Mouse (Mus musculus) gastrocnemius, postnatal 10 days (tissue): Measurements from ENCODE around the gene Ifne. TPM values are rescaled to one million over a fixed set of nuclear protein-coding genes. Genes with fewer than 3 reads are reported as not detected.

Source experiments
- DNase-seq: peaks from one replicate; pipeline ENCODE4 v3.0.0; 2021; ENCODE audit warnings: mixed read lengths
- long read RNA-seq, 2 experiments: library from polyadenylated mRNA; stranded (forward); transcript quantifications; one replicate each; pipeline ENCODE4 v2.0.0; 2021
- total RNA-seq, 2 experiments: library from RNA; stranded (reverse); gene quantifications; 2 replicates each; pipeline ENCODE4 v1.2.3; 2021

The Ifne gene
- total RNA-seq, result not detected
- long read RNA-seq, experiment 1, result 0 reads
- long read RNA-seq, experiment 2, result 0 reads

DNA sequence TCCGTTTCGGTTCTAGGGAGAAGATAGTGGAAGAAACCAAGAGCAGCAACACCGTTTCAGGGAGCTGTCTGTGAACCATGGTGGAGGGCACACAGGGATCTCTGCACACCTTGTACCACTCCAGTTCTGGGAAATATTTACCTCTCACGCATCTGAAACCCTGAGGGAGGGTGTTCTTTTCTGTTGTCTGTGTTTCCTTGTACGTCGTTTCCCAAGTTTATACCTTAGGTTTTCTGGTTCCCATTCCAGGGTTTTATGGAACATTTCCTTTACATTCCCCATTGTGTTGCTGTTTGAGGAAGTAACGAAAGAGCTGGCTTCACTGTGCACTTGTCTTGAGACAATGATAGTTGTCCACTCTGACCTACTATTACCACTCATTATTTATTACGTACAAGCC is at the start of gene Ifne:
TSS of gene Ifne (minus strand) at position 101 of the 400 bp plus-strand sequence.
- no peak for DNase-seq

DNA sequence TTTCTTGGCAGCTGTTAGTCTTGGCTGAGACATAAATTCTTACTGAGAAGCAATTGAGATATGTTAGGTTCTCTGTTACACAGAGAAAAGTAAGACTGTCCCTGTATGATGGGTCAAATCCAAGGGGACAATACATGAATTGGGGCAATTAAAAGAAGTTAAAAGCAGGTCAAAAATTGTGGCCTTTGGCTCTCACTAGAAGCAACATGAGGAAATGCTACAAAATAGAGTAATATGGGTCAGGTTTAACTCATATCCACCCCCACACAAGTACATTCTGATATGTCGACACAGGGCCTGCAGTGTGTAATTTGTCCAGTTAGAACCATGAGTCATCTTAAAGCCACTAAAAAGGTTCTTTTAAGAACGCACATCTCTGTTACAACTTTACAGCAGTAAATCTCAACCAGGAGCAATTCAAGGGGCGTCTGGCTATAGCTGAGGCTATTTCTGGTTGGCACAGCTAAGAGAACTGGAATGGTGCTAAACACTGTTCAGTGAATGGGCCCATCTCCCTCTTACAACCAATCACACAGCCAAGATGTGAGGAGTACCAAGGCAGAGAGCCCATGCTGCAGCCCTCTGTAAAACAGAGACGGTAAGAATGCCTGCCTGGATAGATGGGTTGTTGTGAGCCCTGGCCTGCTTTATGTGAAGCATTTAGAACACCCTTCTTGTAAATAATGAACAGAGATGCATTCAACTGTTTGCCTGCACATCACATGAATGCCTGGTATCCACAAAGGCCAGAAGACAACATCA is 48.5 kb upstream of the Ifne start:
- no peak for DNase-seq

DNA sequence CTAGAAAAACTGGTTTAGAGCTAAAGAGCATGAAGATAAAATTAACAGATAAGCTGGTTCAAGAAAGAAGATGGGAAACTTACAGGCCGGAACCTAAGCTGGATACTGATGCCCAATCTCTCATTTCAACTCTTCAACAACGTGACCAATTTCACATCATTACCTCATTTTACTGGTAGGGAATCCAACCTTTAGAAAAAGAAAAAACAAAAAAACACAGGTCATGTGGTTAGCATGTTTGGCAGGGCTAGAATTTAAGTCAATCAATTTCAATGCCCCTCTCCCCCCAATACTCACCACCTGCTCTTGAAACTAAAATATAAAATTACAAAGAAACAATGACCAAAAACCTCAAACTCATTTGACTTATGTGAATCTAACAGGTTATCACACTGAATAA is 47.8 kb upstream of the Ifne start:
- DNase-seq, result no peak

DNA sequence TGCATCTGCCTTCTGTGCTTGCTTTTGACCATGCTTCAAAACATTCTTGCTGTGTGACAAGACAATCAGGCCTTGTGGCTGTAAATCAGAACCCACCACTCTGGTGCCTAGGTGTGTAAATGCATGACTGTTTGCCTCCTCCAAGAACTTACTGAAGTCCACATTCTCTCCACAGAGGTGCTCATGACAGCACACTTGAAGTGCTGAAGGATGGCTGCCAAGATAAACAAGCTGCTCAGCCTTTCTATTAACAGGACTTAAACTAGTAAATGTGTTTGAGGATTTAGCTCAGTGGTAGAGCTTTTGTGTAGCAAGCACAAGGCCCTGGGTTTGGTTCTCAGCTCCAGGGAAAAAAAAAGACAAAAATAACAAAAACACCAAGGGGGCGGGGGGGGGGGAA is 46.6 kb upstream of the Ifne start:
- no peak for DNase-seq

DNA sequence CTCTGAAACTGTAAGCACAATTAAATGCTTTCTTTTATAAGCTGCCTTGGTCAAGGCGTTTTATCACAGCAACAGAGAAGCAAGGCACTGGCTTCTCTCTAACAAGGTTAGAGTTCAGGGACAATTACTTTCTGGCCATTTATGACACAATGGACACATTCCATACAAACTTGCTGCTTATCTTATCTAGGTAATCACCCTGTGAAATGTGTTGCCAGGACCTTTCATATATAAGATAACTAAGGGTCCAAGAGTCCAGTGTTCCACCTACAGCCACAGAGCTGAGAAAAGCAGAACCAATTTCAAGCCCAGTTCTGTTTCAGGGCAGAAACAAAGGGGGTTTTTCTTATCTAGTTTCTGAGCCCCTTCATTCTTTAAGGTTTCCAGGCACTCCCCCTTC is 46.1 kb upstream of the Ifne start:
- DNase-seq, result no peak

DNA sequence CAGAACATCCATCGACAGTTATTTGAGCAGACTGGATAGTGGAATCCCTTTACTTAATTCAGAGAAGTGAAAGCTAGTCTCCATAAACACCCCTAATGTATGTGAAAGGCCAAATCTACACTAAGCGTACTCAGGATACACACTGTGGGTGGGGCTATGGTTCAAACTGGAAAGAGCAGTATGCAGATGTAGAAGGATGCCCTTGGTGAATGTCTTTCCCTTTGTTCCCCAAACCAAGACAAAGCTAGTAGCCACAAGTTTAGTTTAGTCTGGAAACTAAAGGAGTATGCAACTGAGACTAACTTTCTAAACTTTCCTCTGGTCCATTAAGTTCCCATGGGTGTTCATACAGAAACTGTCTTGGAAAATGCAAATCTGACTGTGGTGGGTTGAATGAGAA is 45.5 kb upstream of the Ifne start:
- no peak for DNase-seq

DNA sequence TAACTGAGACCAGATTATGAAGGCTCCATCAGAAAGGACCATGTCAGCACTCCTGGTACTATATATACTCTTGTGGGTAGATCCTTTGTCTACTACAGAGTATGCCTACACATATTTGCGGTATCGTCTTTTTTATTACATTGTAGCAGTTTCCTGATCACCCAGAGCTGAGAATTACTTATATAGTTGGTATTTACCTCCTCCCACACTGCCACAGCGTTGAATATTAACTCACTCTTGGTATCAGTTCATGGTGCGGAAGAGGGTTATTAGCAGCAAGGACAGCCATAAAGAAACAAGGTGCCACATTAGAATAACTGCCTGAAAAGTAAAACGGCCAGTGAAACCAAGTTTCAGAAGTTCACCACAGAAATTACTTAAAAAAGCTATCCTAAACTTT is 41.3 kb upstream of the Ifne start:
- DNase-seq, result no peak

DNA sequence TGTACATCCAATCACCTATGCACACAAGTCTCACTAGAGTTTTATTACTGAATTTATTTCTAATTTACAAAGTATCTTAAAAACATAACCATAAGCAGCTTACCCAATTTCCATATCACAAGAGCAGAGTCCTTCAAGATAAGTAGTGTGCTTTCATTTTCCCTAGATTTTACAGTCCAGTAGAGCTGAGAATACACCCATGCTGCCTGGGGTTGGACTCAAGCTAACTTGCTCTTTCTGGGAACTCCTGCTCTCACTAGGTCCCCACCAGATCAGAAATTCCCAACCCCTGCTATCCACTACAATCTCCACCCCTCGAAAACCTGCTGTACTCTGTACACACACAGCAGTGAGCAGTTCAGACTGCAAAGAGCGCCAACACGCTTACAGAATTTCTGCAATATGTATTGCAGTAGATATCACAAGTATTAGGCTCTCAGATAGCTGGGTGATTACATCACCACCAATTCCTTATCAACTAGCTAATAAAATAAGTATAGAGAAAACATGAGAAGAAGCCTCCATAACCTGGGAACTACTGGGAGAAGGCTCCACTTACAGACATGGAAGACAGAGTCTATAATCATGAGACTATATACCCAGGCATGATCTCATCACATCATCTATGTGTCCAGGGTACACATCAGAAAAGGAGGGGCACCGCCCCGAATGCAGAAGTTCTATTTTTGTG is 37.9 kb upstream of the Ifne start:
- no peak for DNase-seq

DNA sequence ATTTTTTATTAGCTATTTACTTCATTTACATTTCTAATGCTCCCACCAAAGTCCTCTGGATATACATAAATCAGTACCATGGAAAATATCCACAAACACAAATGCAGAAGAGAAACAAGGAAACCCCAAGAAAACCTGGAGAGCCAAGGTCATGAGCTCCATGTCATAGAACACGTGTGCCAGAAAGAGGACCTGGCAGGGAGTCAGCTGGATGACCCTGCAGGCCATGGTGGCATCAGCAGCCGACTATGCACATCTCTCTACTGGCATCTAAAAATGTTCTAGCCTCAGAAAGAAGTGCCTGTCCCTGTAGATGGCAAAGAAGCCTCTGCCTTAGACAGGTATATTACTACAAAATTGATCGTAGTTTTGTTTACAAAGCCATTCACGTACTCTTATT is 36.3 kb upstream of the Ifne start:
- DNase-seq, result no peak

DNA sequence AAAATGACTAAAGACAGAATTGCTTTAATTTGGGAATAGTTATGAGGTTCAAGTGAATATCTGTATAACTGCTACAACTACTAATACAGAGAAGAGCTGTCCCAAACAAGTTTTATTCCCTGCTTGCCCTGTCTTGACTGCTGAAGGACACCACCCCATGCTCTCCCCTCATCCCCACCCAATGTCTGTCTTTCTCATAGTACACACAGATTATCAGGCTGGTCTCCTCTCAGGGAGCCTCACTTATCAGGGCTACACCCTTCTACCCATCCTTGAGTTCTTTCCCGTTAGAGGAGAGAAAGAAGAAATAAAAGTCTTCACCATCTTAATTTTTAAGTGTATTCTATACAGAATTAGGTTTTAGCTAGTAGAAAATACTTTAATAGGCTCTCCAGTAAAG is 34.0 kb upstream of the Ifne start:
- no peak for DNase-seq

DNA sequence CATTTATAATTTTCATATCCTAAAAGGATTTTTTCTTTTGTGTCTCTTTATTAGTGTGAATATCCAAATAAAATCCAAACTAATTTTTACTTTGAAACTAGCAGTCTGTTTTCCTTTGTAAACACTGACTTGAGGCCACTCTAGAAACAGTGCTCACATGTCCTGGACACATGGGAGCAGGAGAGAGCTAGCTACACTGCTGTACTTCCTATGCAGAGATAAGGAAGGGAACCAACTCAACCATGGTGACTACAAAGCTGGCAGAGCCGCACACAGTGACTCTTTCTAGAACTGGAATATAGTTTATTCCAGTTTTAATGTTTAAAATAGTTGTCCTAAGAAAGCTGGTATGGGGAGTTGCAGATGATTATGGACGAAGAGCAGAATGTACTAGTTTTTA is 32.9 kb upstream of the Ifne start:
- no peak for DNase-seq

DNA sequence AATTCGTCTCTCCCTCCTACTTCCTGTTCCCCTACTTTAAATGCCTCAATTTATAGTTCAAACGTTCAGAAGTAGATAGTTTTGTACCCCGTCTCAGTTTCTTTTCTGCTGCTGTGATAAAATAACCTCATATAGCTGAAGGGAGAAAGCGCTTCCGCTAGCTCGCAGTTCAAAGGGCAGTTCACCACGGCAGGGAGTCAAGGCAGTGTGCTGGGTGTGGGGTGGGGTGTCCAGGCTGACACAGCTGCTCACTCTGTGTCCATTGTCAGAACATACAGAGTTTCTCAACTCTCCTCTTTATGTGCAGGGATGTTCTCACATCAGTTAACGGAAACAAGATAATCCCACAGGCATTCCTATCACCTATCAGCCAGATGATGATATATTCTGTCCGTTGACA is 32.2 kb upstream of the Ifne start:
- no peak for DNase-seq

DNA sequence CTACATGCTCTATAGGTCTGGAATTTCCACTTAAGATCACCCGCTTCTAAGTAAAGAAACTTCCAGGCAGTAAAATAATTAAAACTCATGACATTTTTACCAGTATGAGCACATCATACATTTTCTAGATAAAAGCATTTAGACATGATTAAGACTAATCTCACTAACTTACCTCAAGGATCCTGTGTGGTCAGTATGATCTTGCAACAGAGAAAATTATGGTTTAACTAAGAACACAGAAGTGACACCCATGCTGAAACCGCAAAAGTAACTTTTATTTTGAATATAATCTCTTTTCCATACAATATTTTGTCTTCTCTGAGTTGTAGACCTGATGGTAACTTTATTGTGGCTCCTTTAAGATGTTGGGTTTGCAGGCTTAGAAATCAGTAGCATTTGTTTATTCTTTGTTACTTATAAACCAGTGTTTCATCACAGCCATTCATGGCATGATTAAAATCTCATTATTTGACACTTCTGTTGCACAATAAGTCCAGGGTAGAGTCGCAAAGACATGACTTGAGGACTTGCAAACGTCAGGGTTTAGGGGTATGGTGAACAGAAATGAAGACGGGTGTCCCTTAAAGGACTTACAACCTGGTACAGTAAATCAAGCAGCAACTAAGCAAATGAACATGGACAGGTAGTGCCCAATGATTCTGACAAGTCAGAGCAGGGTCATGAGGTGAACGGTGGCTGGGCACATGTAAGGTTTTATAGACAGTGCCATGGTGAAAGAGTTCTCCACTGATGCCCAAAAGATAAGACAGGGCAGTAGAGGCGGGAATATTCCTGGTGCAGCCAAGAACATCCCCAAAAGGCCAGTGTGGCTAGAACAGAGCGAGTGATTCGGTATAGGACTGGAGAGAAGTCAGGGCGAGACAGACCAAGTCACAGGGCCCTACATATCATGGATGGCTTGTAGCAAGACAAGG is 29.9 kb upstream of the Ifne start:
- no peak for DNase-seq

DNA sequence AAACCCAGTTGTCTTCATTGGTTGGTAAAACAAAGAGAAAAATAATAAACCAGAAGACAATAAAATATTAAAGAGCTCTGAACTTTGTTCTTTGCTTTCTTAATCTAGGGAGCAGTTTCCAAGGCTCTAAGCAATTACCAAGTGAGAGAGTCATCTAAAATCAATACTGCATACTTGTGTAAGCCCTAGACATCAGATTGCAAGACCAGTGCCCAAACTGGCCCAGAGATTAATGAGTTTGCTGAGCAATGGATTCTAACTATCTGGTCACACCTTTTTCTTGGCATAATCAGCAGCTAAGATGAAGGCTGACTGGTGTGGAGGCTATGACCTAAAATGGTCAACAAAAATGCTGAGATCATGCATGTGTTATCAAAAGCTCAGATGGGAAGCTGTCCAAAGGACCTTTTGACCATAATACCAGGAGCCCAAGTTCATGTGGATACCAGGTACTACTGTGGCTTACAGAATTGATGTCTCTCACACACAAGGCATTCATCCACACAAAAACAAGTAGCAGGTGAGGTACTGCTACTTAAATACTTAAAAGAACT is 13.3 kb upstream of the Ifne start:
- no peak for DNase-seq

DNA sequence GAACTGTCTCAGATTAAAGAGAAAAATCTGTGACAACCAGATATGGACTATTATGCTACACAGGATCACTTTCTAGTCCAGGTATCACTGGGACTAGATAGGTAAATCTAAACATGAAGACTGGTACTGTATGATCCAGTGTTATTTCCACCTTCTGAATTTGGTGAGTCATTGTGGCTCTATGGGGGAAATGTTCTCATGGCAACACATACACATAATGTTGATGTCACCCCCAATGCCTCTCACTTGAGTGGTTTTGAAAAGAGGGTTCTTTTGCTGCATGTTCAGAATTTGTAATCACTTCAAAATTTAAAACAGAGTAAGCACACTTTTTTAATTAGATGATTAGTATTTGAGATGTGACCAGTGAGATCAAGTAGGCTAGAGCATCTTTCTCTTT is 8.2 kb upstream of the Ifne start:
- DNase-seq, result no peak

DNA sequence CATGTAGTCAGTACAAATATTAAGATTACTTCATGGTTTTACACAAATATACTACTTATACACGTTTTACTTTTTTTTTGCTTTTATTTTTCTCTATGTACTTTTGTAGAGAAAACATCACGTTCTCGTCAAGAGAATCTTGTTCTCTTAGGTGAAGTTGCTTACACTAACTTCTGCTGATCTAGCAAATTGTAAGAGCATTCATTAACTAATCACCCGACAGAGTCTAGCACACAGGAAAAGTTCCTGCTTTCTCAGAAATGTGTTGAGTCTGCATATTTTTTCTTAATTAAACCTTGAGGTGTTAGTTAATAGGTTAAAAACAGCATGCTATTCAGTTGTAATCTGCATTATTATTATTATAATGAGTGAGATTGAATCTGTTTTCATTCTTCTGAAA is 1.2 kb downstream of the Ifne start:
- no peak for DNase-seq

DNA sequence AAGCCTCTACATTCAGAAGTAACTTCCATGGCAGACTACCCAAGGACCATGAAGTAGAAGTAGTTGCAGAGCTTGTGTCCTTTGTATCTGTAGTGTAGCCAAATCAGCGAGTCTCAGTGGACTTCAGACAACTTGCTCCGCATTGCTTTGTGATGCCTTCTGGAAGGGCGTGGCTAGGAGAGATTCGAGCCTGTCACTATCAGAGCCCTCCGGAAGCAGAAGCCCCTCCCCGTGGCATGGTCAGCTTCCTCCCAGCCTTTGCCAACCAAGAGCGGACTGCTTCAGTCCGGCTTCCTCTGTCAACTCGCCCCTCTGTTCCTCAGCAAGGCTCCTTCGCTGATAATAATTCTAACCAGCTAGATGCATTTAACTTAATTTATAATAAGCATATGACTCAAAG is 1.8 kb downstream of the Ifne start:
- DNase-seq, result no peak

DNA sequence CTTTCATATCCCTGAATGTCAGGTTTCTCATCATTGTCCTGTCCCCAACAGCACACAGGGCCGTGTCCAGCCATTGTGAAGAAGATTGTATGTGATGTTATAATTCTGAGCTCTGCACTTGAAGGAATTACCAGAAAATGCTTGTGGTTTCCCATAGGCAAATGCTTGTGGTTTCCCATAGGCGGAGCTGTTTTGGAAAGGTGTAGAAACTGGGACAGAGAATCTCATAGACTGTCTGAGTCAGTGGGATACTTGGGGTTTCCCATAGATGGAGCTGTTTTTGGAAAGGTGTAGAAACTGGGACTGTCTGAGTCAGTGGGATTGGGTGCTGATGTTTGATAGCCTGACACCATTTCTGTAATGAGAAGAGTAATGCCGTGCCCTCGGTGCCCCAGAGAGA is 3.5 kb downstream of the Ifne start:
- DNase-seq, result no peak

DNA sequence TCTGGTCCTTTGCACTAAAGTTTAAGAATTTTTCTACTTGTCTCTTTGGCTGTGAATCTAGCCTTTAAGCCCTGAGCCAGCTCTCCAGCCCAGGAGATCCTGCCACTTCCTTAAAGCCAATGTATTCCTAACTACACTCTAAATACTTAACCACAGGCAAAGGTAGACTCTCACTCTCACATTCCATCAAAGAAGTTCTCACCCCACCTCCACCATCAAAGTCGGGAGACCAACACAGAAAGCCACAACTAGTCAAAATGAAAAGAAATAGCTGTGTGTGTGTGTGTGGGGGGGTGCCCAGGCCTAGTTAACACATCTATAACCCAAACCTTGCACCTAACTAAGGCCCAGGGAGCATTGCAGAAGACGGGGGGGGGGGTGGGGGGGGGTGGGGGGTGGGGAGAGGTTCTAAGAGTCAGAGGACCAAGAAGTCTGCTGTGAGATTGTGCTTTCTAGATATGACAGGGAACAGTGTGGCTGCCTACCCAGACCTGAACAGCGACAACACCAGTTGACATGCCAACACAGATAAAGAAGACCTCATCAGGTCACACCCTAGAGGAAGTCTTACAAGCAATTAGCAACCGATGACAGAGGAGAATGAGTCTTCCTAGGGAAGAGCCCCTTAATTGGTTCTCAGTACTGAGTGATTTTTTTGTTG is 4.4 kb downstream of the Ifne start:
- no peak for DNase-seq

DNA sequence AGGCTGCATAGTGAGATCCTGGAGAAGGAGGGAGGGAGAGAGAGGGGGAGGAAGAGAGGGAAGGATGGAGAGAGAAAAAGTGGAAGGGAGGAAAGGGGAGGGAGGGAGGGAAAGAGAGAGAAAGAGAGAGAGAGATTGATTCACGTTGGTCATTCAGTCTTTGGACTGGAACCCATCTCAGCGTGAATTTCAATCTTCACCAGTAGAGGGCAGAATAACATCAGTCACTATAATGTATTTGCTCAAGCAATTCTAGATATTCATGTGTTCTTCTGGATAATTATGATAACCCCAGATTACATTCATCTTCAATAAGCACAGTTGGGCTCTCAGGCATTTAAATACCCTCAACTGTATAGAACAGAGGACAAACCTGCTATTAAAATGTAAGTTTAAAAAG is 7.3 kb downstream of the Ifne start:
- no peak for DNase-seq

DNA sequence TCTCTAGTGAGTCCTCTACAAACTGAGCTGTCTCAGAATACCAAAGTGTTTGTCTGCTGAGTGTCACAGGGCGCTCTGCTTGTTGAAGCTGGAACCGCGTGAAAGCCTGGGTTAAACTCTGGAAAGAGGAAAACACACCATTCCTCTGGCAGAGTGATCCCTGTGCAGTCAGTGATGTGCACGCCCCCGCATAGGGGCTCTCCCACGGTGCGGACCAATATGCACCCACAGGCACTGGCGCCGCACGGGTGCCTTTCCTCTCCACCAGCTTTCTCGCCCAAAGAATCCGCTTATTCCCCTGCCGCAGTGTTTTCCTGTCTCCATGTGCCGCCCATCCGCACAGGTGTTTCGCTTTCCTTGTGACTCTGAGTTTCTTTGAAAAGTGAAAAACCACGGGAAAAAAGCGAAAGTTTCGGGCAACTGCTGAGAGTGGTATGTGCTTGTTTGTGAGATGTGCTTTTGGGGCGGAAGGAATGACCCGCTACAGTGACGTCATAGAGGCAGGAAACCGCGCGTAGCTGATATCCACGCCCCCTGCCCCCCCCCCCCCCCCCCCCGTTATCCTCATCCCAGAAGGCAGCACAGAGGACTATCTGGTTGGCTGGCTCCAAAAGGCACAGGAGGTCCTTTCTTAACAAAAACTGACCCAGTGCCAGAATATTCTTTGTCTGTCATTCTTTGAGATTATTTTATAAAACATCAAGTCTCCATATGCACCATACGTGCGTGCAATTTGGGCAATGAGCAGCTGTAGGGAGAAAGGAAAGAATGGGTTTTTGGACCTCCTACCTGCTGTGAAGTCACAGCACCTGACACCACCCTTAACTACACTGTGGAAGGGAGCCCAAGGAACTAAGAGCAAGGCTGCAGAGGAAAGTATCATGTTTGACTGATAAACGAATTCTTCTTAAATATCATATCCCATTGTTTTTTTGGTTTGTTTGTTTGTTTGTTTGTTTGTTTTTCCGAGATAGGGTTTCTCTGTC is 11.8 kb downstream of the Ifne start:
- DNase-seq, result peak; percentile 7
